Comparison of ENCODE assay signal across 8 mouse cellular contexts in genomic region chr1:93014460-93014859, GRCm38 (mm10). TPM values are rescaled to one million over a fixed set of nuclear protein-coding genes. Genes with fewer than 3 reads are reported as not detected.
DNase-seq lines count a peak whose midpoint lies in the region; ATAC-seq and TF ChIP-seq lines count a peak whose summit lies in the region.

No protein-coding gene starts in this region.

- no peaks in the 10 kb centered on the region for H3K36me3 ChIP-seq in E14TG2a.4 (ENCODE audit: insufficient read depth, low read length)
- H3K36me3 ChIP-seq in embryonic facial prominence, embryonic 15.5 days = no peaks in the 10 kb centered on the region
- no peaks in the 10 kb centered on the region for H3K36me3 ChIP-seq in heart, embryonic 12.5 days

- no peak overlapping the region for H3K4me2 ChIP-seq in embryonic facial prominence, embryonic 15.5 days (replicated peaks)
- H3K4me2 ChIP-seq in heart, embryonic 12.5 days = no peak overlapping the region

- no peak overlapping the region for H3K27ac ChIP-seq in embryonic facial prominence, embryonic 15.5 days (replicated peaks)
- no peak overlapping the region for H3K27ac ChIP-seq in heart, embryonic 12.5 days (ENCODE audit: poor library complexity, severe bottlenecking)
- H3K27ac ChIP-seq in layer of hippocampus, adult 2 months = no peak overlapping the region

- TF ChIP-seq CTCF in E14TG2a.4 (conservative IDR thresholded peaks at IDR 0.05; ENCODE audit: low read length) = peak; percentile 99
- TF ChIP-seq CTCF in layer of hippocampus, adult 2 months (conservative IDR thresholded peaks at IDR 0.05) = peak; percentile 98

- H3K9me3 ChIP-seq in E14TG2a.4 (ENCODE audit: low read length) = no peaks in the 10 kb centered on the region
- no peaks in the 10 kb centered on the region for H3K9me3 ChIP-seq in embryonic facial prominence, embryonic 15.5 days (replicated peaks)
- H3K9me3 ChIP-seq in heart, embryonic 12.5 days (replicated peaks) = no peaks in the 10 kb centered on the region

- peaks cover 5% of the 10 kb centered on the region; the same call in 1 of the 2 replicates for H3K27me3 ChIP-seq in E14TG2a.4 (ENCODE audit: insufficient read depth, low read length)
- H3K27me3 ChIP-seq in embryonic facial prominence, embryonic 15.5 days = no peaks in the 10 kb centered on the region
- H3K27me3 ChIP-seq in heart, embryonic 12.5 days (replicated peaks) = 0 out of 2 replicates have a peak, but pooled peaks cover 5% of the 10 kb centered on the region

- peak; percentile 66 to 78 for DNase-seq in adrenal gland, postnatal 4 days (ENCODE audit: low spot score in 2 of 2)
- DNase-seq in layer of hippocampus, adult 2 months (ENCODE audit: low spot score in 2 of 2) = peak; percentile 60 to 83
- peak; percentile 86 for DNase-seq in lung, postnatal 14 days
- peak; percentile 87 for DNase-seq in retina, embryonic 14.5 days (ENCODE audit: low spot score)
- DNase-seq in thymus, postnatal 36 days = peak; percentile 52 to 62

- H3K4me1 ChIP-seq in E14TG2a.4 (replicated peaks; ENCODE audit: low read depth, low read length) = peaks cover 5% of the 10 kb centered on the region; the same call in 1 of the 2 replicates
- no peaks in the 10 kb centered on the region for H3K4me1 ChIP-seq in embryonic facial prominence, embryonic 15.5 days
- peaks cover 3% of the 10 kb centered on the region for H3K4me1 ChIP-seq in heart, embryonic 12.5 days (replicated peaks)

- 0 out of 2 replicates have a peak, but pooled peaks have one; percentile 23 for ATAC-seq in embryonic facial prominence, embryonic 15.5 days (ENCODE audit: insufficient number of reproducible peaks, low FRiP score, low TSS enrichment, low read depth)
- ATAC-seq in heart, embryonic 12.5 days (ENCODE audit: insufficient number of reproducible peaks, low FRiP score) = peak; percentile 56; the same call in 1 of the 2 replicates

- H3K9ac ChIP-seq in embryonic facial prominence, embryonic 15.5 days = no peak overlapping the region
- H3K9ac ChIP-seq in heart, embryonic 12.5 days = no peak overlapping the region

- H3K4me3 ChIP-seq in E14TG2a.4 (replicated peaks; ENCODE audit: low read length) = no peak overlapping the region
- H3K4me3 ChIP-seq in embryonic facial prominence, embryonic 15.5 days (replicated peaks) = no peak overlapping the region
- no peak overlapping the region for H3K4me3 ChIP-seq in heart, embryonic 12.5 days
- H3K4me3 ChIP-seq in layer of hippocampus, adult 2 months = no peak overlapping the region

RNA-seq across cellular contexts. Expression of gene Aqp12, which starts 8.3 kb away (rescaled TPM):
- total RNA-seq in adrenal gland, postnatal 4 days (2021) = 1 to 10 TPM in 1 of 2 experiments, not detected in 1; 4.7 TPM
- polyA plus RNA-seq in embryonic facial prominence, embryonic 15.5 days (2015; fragmentation: Nextera tagmentation; extraction: Ambion mirVana) = not detected in 2 replicates
- polyA plus RNA-seq in heart, embryonic 12.5 days (2016; fragmentation: Nextera tagmentation; extraction: Ambion mirVana) = not detected in 2 replicates
- not detected for total RNA-seq in layer of hippocampus, adult 2 months (2021)
